Mouse (Mus musculus) mesoderm, embryonic 11.5 days (tissue): Measurements from ENCODE around the gene Tbc1d14.

ENCODE experiments used
- DNase-seq: peaks from one replicate; pipeline ENCODE4 v3.0.0-alpha.2; 2012; ENCODE audit warnings: low read depth, low spot score

Gene Tbc1d14

GRCm38 (mm10) chr5:36576457-36576856, 16.6 kb downstream of the Tbc1d14 start:
- no peak for DNase-seq

GRCm38 (mm10) chr5:36575745-36576144, 17.3 kb downstream of the Tbc1d14 start:
- DNase-seq: no peak

DNA sequence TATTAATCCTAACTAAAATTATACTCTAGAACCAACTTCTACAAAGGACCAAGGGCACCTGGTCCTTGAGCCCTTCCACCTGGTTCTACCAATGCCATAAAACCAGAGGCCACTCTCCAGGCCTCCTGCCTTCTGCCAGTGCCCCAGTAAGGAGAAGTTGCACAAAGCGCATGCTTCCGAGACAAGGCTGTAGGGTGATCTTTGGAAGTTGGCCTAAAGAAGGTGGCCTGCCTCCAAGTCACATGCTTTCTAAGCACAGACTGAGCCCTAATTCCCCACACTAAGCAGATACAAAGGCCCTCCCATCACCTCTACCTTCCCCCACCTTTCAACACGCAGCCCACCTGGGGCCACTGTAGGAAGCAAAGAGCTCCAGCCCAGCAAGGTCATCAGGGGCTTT, 17.8 kb downstream of the Tbc1d14 start:
- DNase-seq: no peak

- no peak for DNase-seq
Measured at GRCm38 (mm10) chr5:36574147-36574870, 18.8 kb downstream of the Tbc1d14 start.

DNA sequence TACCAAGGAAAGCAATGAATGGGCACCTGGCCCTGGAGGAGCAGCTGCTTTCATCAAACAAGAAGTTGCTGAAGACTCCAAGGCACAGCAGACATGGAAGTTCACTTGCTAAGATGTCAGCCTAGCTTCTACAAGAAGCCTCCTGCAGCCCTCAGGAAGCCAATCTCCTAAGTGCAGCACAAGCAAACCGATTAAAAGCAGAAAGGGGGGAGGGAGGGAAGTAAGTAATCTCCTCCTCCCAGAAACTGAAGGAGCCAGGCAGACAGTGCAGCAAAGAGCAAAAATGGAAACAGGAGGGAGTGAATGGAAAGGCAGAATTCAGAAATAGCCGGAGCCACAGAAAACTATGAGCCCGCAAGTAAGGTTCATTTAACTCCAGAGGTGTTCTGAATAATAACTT, 19.7 kb downstream of the Tbc1d14 start:
- DNase-seq: no peak

GRCm38 (mm10) chr5:36571371-36571770, 21.7 kb downstream of the Tbc1d14 start:
- DNase-seq: no peak

GRCm38 (mm10) chr5:36570546-36571245, 22.4 kb downstream of the Tbc1d14 start:
- DNase-seq: no peak

DNA sequence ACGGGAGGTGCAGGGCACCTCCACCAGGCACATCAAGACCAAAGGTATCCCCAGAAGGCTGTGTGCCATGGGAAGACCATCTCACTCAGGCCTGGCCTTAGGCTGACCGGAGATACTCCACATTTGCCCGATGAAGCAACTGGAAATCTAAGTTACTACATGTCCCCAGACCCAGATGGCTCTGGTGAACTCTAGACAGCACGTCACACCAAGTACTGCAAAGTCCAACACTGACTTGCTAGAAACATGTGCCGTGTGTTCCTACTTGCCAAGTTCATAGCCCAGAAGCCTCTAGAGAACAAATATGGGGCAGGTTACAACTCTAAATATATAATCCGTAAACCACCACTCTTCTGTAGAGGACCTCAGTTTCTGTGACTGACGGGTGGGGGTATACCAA, 23.0 kb downstream of the Tbc1d14 start:
- no peak for DNase-seq

- no peak for DNase-seq
Measured at GRCm38 (mm10) chr5:36568118-36568517, 25.0 kb downstream of the Tbc1d14 start.

- DNase-seq: no peak
Measured at GRCm38 (mm10) chr5:36567627-36568026, 25.4 kb downstream of the Tbc1d14 start.

GRCm38 (mm10) chr5:36564530-36564929, 28.5 kb downstream of the Tbc1d14 start:
- DNase-seq: no peak

DNA sequence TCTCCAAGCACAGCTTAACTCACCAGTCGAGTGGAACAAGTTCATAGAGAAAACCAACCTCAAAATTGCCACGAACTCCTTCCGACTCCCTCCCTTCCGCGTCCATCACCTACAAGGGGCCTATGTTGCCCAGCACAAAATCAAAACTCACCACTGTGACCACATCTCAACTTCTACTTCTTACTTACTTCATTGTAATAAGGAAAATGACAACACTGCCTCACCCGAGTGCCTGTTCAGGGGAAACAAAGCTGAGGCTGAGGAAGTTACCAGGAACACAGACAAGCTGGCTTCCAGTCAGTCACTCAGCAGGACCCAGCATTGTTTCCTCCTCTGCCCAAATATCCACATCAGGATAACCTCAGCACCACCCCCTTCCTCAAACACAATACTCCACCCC, 29.3 kb downstream of the Tbc1d14 start:
- no peak for DNase-seq

DNA sequence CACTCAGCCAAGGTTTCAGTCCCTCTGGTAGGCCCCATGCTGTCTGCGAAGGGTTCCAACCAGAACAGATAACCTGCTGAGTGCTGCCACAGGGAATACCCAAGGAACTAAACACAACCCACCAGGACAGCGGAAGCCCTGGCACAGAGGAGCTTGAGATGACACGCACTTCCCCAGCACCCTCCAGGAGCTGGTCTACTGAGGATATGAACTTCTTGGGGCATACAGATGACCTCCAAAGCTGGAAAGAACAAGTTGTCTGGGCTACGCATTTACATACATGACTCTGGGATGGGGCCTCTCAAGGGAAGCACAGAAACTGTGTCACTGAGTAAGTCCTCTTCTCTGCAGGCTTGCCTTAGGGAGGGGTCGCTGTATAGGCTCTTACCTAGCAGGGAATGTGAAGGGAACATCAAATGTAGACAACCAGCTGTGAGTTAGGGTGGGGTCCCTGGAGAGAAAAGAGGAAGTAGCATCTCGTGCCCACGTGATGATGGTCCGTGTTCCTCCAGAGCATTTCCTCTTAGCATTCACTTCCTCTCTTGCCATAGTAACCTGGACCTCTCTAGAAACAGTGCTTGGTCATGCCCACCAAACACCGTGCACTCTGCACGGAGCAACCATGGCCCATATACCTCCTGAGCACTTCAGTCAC, 30.2 kb downstream of the Tbc1d14 start:
- no peak for DNase-seq

DNA sequence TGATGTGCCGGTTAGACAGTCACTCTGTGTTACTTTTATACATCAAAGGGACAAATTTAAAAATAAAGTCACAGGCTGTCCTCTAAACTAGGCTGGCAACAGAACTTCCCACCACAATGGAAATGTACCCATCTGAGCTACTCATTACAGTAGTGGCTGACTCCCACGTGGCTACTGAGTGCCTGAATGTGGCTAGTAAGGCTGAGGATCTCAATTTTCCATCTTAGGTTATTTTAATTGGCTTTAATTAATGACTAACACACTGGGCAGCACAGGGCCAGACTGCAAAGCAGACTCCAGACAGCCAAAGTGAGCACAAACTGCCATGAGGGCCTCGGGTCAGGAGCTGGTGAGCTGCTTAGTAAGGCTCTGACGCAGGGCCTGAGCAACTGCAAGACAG, 31.6 kb downstream of the Tbc1d14 start:
- no peak for DNase-seq

DNA sequence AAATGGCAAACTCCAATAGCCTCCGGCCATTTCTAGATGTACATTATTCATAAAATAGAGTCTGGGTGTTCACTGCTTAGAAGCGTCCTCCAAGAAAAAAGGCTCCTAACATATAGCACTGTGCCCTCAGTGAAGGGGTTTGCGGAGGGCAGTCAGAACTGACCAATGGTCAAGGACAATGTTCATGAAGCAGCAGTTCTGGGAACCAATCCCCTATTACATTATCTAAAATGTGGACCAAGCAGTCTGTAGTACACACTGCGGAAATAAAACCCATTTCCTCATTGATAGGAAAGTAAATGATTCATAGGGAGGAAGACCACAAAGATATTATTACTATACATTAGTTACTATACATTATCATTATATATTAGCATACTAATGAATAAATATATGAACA, 32.6 kb downstream of the Tbc1d14 start:
- DNase-seq: no peak

DNA sequence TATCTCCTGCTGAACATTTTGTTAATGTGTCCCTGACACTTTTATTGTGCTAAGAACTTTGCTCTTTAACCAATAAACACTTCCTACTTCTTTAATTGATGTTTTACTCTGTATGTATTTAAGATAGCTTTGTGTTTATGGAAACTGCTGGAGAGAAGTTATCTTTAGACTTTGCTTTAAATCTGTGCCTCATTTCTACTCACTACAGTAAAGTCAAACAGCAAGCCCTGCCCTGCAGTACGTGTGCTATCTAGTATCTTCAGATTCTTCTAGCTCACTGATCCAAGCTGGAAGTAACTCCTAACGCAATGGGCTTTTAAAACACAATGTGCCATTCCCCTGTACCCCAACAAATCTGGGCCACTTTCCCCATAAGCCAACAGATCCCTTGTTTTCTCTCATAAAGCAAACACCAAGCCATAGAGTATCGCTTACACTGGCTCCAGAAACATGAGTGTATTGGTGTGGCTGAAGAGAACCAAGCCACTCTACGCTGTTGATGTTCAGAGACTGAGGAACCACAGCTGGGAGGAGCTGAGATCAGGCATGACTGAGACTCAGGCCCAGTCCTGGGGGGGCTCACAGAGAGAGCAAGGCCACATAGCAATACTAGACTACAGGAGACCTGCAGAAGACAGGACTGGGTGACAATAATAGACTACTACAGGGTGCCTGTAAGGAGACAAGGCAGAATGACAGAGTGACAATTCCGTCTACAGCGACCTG, 33.4 kb downstream of the Tbc1d14 start:
- DNase-seq: no peak

GRCm38 (mm10) chr5:36559106-36559505, 34.0 kb downstream of the Tbc1d14 start:
- DNase-seq: no peak

DNA sequence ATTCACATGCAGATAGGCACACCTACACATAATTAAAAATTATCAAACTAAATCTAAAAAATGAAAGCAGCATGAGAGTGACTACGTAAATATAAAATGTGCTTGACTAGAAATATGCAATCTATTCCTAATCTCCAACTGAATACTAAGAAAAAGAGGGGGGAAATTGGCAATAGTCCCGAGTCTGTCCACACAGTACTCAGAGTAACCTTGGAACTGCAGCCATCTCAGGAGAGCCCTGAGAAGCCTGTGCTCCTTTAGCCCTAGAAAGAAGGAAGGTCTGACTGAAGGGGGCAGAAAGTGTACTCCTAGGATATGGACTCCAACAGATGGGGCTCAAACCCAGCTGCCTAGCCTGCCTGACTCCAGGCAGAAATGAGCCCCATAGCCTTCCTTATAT, 34.5 kb downstream of the Tbc1d14 start:
- no peak for DNase-seq

DNA sequence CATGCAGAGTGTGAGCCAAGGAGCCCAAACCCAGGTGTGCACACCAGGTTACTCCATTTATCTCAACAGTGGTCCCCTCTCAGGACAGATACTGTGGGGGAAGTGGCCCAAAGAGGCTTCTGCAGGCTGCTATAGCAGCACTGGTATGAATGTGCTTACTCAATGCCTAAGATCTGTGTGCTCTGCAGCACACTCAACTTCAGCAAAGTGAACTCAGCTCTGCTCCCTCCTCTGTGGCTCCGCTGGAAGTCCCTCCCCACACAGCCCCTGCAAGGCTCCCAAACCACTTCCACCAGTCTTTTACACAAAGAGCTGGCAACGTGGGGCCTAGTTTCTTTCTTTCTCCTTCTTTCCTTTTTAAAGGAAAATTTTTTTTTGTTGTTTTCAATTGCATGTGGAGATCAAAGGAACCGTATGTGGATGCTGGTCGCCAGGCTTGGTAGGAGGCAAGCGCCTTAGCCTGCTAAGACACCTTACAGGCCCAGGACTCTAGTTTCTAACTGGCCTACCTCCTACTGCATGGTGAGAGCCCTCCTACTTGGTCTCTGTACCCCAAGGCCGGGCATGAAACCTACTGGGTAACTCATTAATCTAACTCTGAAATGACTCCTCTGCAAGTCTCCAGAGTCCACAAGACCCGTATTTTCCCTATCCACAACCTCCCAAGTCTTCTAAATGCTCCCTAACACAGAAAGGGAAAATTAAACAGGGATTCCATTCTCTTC, 35.3 kb downstream of the Tbc1d14 start:
- DNase-seq: no peak

DNA sequence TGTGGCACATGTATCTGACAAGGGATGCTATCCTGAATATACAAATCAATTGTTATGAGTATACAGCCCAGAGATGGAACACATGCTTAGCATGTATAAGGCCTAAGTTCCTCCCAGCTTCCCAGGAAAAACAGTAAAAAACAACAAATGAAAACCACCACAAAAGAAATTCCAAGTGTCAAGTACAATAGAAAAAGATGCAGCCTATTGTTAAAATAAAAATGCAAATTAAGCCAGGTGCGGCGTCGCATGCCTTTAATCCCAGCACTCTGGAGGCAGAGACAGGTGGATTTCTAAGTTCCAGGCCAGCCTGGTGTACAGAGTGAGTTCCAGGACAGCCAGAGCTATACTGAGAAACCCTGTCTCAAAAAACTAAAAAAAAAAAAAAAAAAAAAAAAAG, 36.2 kb downstream of the Tbc1d14 start:
- DNase-seq: no peak

DNA sequence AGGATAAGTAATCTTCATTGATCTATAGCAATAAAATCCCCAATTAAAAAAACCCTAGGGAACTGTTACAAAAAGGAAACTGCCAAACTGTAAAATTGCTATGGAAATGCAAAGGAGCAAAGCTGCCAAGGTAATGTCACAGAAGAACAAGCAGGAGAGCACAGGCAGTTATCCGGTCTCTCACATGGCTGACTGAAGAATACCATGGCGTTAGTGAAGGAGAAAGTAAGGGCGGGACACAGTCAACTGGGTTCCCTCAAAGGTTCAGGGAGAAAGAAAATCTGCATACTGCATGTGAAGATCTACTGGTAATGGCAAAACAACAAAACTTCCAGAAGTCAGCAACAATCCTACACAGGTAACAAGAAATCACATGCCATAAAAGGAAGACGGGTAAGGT, 36.8 kb downstream of the Tbc1d14 start:
- DNase-seq: no peak

DNA sequence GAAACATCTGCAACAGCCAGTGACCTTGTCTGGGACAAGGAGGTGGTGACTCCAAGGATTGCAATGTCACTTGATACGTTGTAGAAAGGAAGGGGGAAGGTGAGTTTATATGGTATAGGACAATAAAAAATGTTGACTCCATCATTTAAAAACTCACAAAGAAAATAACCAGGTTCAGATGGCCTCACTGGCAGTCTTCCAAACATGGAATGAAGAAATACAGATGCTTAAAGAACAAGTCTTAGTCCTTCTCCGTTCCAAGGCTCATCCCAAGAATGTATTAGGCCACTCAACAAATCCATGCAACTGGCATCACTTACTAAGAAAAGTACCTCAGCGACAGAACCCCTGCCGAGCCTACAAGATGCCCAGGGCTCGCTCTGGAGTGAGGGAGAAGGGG, 38.6 kb downstream of the Tbc1d14 start:
- DNase-seq: no peak
